Mouse (Mus musculus): ENCODE data around the gene Ttc27. TPM values are rescaled to one million over a fixed set of nuclear protein-coding genes. Genes with fewer than 3 reads are reported as not detected.

The Ttc27 gene
- polyA plus RNA-seq, 1 experiment from 2014 or later = 31.0 TPM

DNA sequence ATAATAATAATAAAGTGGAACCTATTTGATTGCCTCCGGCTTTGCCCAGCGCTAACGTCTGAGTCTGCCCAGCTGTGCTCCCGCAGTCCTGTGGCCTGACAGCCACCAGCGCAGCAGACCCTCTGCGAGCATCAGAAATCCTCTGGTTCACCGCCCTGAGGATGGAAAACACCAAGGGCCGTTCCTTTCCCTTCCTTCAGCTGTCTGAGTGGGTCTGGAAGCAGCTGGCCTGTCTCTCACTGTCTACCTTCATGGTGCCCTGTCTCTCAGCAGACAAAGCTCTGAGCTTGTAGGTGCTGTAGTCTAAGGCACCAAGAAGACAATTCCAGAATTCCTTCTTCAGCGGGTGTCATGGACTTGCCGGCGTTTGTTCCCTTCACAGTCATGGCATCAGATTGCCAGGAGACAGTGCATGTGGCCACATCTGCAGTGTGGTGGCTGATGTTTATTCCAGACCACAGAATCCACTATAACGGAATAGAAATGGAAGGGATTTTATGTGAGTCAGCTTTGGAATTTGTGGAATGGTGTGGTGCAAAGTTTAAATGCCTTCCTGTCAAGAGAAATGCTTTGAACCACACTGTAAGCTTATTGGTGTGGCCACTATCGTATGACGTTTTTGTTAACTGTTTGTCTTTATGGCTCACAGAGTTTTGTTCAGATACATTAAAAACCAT lies 78.6 kb downstream of the Ttc27 start:
- no peaks in the 10 kb centered on the region for H3K27me3 ChIP-seq
- in situ Hi-C loops (cut with MboI; ENCODE audit: low pct_unique_long_range_greater_than_20kb) = no loop called here
- CTCF ChIA-PET = interaction anchor here (0.8 to 1.4 kb wide), 5 partner anchors 9 to 75 kb away, joined by 3 to 4 read pairs (median 3); no protein-coding TSS in a partner anchor
- DNase-seq (ENCODE audit: low read depth, low spot score) = peak; percentile 60
- TF ChIP-seq CTCF (IDR thresholded peaks at IDR 0.05) = no peak
- POLR2A ChIA-PET = interaction anchor here (0.8 kb wide), 1 partner anchor 210 kb away, joined by 3 read pairs; no protein-coding TSS in a partner anchor
- peak; percentile 95 for ATAC-seq

DNA sequence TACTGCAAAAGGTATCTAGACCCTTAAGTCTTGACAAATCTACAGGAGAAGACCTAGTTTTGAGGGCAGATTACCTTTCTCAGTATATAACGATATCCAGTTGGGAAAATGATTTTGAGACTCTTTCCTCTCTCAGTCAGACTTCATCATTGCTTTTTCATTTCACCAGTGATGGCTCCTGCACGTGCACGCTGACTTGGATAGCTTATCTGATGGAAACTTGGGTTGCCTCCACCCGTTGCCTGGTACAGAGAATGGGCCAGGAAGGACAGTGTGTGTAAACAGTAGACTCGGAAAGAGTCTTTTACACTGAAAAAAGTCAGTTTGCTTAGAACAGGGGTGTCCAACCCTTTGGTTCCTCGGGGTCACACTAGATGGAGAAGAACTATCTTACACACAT lies 82.3 kb downstream of the Ttc27 start:
- CTCF ChIA-PET = interaction anchor here (1.3 kb wide), 1 partner anchor 9 kb away, joined by 4 read pairs; no protein-coding TSS in a partner anchor
- in situ Hi-C loops (cut with MboI; ENCODE audit: low pct_unique_long_range_greater_than_20kb) = loop anchor here (25.0 kb wide), 1 partner anchor 737 kb away; no protein-coding TSS in a partner anchor
- POLR2A ChIA-PET = interaction anchor here (0.7 to 0.9 kb wide), 2 partner anchors 9 to 88 kb away, joined by 3 to 4 read pairs; no protein-coding TSS in a partner anchor

DNA sequence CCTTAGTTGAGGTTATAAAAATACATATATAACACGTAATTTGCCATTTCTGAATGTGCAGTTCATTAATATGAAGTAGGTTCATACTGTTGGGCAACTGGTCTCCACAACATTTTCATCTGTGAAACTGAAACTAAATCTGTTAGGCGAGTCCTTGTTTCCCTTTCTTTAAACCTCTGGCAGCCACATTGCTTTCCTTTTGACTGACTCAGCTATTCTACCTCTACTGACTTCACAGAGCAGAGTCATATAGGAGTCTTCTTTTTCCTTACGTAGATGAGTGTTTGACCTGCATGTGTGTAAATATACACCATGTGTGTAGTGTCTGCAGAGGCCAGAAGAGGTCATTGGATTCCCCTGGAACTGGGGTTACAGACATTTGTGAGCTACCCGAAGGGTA lies 85.2 kb downstream of the Ttc27 start:
- ATAC-seq (no peak), DNase-seq (ENCODE audit: low read depth, low spot score) (no peak)
- no peaks in the 10 kb centered on the region for H3K27me3 ChIP-seq
- ChIA-PET CTCF (interaction anchor here (1.3 kb wide), 1 partner anchor 32 kb away, joined by 3 read pairs; no protein-coding TSS in a partner anchor), POLR2A (no interaction called here)
- no peak for TF ChIP-seq CTCF (IDR thresholded peaks at IDR 0.05)
- in situ Hi-C loops (cut with MboI; ENCODE audit: low pct_unique_long_range_greater_than_20kb) = loop anchor here (25.0 kb wide), 1 partner anchor 735 kb away; no protein-coding TSS in a partner anchor

More for the DNA sequence above, 82.3 kb downstream of the Ttc27 start:
- H3K27me3 ChIP-seq = no peaks in the 10 kb centered on the region
- ATAC-seq (no peak), DNase-seq (ENCODE audit: low read depth, low spot score) (no peak)
- TF ChIP-seq CTCF (IDR thresholded peaks at IDR 0.05) = no peak

DNA sequence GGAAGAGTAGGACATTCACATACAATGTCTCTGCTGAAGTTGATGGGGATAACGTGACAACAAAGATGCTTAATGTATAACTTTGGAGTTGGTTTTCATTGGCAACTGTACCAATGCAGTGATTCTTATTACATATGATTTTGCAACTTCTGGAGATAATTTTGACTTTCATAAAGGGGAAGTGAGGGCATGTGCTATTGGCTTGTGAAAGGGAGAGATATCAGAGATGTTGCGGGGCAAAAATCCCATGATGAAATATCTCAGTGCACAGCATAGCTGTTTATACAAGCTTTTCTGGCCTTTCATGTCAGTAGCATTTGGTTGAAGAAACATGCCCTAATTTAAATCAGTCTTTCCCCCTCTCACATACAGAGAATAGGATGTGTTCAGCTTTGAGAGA lies 86.3 kb downstream of the Ttc27 start:
- POLR2A ChIA-PET = interaction anchor here (0.6 kb wide), 1 partner anchor 23 kb away, joined by 3 read pairs; no protein-coding TSS in a partner anchor
- DNase-seq (ENCODE audit: low read depth, low spot score) (no peak), ATAC-seq (no peak)
- in situ Hi-C loops (cut with MboI; ENCODE audit: low pct_unique_long_range_greater_than_20kb) = loop anchor here (25.0 kb wide), 1 partner anchor 733 kb away; no protein-coding TSS in a partner anchor
- no peak for TF ChIP-seq CTCF (IDR thresholded peaks at IDR 0.05)
- CTCF ChIA-PET = interaction anchor here (0.7 to 1.4 kb wide), 3 partner anchors 62 to 550 kb away, joined by 3 read pairs; partner anchors contain the start of gene Ltbp1
- H3K27me3 ChIP-seq = no peaks in the 10 kb centered on the region

DNA sequence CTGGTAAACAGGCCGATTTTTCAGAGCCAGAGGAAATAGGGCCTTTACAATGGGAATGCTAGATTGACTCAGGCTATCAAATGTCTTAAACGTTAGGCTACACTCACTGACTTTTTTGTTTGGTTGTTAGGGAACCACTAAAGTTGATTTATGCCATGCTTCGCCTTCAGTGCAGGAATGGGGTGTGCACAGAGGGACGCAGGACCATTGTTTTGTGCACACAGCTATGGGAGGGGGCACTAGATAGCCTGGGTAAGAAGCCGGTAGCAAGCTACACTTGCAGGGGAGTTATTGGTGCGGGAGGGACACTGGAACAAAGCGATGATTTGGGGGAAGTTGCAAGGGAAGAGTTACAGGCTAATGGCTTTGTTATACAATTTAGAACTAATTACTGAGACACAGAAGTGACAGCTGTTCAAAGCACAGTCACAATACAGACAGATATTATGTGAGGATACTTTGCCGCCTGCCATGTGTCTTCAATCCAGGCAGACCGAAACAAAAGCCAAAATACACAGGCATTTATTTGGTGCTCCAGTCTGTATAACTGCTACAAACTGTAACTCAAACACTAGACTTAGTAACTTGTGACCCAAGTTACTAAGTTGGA lies 86.9 kb downstream of the Ttc27 start:
- no peak for TF ChIP-seq CTCF (IDR thresholded peaks at IDR 0.05)
- H3K27me3 ChIP-seq = no peaks in the 10 kb centered on the region
- in situ Hi-C loops (cut with MboI; ENCODE audit: low pct_unique_long_range_greater_than_20kb) = loop anchor here (25.0 kb wide), 1 partner anchor 733 kb away; no protein-coding TSS in a partner anchor
- ChIA-PET POLR2A (no interaction called here), CTCF (interaction anchor here (1.0 to 1.7 kb wide), 4 partner anchors 8 to 200 kb away, joined by 3 to 4 read pairs (median 3); partner anchors contain the start of gene Ltbp1)
- ATAC-seq (no peak), DNase-seq (ENCODE audit: low read depth, low spot score) (no peak)

DNA sequence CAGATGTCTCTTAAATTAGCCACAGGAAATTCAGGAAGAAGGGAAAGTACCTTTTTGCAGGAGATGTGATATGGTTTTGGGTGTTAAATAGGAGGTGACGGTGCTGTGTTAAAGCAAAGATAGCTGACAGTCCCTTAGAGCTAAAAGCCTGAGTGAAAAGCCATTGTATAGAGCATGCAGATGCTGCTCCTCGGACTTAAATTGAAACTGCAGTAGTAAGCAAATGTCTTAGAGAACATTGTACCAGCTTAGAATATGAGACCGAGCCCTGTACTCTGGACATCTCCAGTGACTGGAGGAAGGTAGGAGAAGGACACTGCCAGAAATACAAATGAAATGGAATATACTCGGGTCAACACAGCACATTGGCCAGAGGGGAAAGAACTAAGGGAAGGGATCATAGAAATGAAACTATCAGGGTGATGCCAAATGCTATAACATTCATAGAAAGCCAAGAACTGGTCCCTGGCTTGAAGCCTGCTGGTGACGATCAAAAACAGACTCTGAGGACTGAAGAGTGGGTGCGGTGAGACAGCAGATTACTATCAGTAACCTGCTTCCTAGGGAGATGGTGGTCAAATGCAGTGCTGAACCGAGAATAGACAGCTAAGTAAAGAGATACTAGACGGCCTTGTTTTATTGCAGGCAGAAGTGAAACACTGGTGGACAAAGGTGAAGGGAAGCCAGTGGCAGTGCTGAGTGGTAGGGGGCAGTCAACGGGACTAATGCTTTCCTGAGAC lies 90.1 kb downstream of the Ttc27 start:
- no peak for TF ChIP-seq CTCF (IDR thresholded peaks at IDR 0.05)
- ChIA-PET POLR2A (no interaction called here), CTCF (interaction anchor here (5.7 kb wide), 1 partner anchor 197 kb away, joined by 34 read pairs; the partner anchor contains the start of gene Ltbp1)
- H3K27me3 ChIP-seq = no peaks in the 10 kb centered on the region
- DNase-seq (ENCODE audit: low read depth, low spot score) (no peak), ATAC-seq (no peak)
- in situ Hi-C loops (cut with MboI; ENCODE audit: low pct_unique_long_range_greater_than_20kb) = loop anchor here (25.0 kb wide), 1 partner anchor 730 kb away; no protein-coding TSS in a partner anchor

DNA sequence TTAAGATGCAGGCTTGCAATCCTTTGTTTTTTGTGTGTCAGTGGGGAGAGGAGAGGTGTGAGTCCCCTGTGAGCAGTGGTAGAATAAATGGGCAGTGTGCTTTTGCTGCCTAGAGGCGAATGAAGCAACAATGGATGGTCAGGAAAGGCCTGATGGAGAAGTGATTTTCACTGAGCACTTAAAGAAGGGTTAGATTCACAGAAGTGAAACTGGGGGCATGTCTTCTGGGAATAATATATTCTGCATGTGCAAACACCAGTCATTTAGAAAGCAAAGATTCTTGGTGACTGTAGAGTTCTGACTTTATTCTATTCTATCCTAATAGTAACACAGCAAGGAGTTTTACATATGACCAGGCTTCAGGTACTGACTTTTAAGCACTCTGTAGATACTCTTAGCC lies 90.8 kb downstream of the Ttc27 start:
- H3K27me3 ChIP-seq = no peaks in the 10 kb centered on the region
- ATAC-seq = no peak
- no peak for DNase-seq (ENCODE audit: low read depth, low spot score)
- ChIA-PET CTCF (interaction anchor here (1.0 to 5.7 kb wide), 3 partner anchors 8 to 196 kb away, joined by 3 to 34 read pairs (median 4); partner anchors contain the start of gene Ltbp1), POLR2A (interaction anchor here (1.1 kb wide), 1 partner anchor 8 kb away, joined by 4 read pairs; no protein-coding TSS in a partner anchor)
- TF ChIP-seq CTCF (IDR thresholded peaks at IDR 0.05) = no peak
- in situ Hi-C loops (cut with MboI; ENCODE audit: low pct_unique_long_range_greater_than_20kb) = loop anchor here (25.0 kb wide), 1 partner anchor 729 kb away; no protein-coding TSS in a partner anchor

DNA sequence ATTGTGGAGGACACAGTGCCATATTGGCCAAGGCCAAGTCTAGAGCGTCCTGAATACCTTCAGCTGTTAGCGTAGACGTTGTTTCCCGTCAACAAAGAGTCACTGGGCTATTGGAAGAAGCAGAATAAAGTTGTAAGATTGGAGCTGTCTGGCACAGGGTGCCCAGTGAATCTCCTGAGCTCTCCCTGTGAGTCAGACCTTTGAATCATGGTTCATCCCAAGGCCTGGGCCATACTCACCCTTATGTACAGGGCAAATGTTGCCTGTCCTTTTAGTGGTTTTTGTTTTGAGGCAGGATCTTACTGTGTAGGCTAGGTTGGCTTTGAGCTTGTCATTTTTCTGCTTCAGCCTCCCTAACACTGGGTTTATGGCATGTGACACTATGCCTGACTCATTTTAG lies 91.4 kb downstream of the Ttc27 start:
- TF ChIP-seq CTCF (IDR thresholded peaks at IDR 0.05) = no peak
- ChIA-PET POLR2A (interaction anchor here (1.1 kb wide), 2 partner anchors 9 to 196 kb away, joined by 3 to 4 read pairs; partner anchors contain the start of gene Ltbp1), CTCF (interaction anchor here (1.0 to 5.7 kb wide), 4 partner anchors 8 to 196 kb away, joined by 3 to 34 read pairs (median 4); partner anchors contain the start of gene Ltbp1)
- H3K27me3 ChIP-seq = no peaks in the 10 kb centered on the region
- in situ Hi-C loops (cut with MboI; ENCODE audit: low pct_unique_long_range_greater_than_20kb) = loop anchor here (25.0 kb wide), 1 partner anchor 728 kb away; no protein-coding TSS in a partner anchor
- DNase-seq (ENCODE audit: low read depth, low spot score) (no peak), ATAC-seq (no peak)

DNA sequence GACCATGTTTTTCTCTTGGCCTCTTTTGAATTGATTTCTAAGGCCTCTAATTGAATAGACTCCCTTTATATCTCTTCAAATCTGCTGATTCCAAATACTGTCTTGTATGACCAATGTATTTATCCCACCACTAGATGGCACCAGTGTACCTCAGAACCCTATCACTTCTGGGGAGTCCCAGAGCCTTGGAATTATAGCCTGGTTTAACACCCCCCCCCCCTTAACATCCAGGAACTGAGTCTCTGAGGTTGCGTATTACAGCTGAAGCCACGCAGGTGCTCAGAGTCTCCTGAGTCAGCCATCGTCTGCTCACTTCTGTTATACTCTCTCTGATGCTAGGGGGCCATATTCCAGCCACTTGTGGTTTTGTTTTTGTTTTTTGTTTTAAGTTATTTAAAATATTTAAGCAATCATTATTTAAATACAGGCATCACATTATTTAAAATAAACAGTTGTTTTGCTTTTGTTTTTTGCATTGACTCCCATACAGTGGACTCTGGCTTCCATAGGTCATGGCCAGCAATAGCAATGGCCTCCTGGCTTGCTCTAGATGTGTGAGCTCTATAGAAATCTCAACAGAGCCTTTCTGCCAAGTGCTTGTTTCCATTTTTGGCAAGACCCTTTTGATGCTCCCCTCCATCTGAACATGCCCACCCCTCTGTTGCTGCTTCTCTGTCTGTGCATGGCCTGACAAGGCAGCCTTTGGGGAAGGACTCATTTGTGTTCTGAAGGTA lies 93.5 kb downstream of the Ttc27 start:
- in situ Hi-C loops (cut with MboI; ENCODE audit: low pct_unique_long_range_greater_than_20kb) = loop anchor here (10.0 to 25.0 kb wide), 3 partner anchors 264 to 726 kb away; no protein-coding TSS in a partner anchor
- peak; percentile 70 for TF ChIP-seq CTCF (IDR thresholded peaks at IDR 0.05)

More for the DNA sequence above, 93.5 kb downstream of the Ttc27 start:
- ChIA-PET CTCF (interaction anchor here (0.6 to 5.7 kb wide), 4 partner anchors 53 to 277 kb away, joined by 3 to 34 read pairs (median 3); partner anchors contain the start of gene Ltbp1), POLR2A (no interaction called here)
- H3K27me3 ChIP-seq = no peaks in the 10 kb centered on the region
- DNase-seq (ENCODE audit: low read depth, low spot score) = no peak
- ATAC-seq = no peak

All from Patski (cell line).